Mouse (Mus musculus) embryonic fibroblast, embryonic 13.5 days (primary cell): Measurements from ENCODE around the gene Rad9a. TPM values are rescaled to one million over a fixed set of nuclear protein-coding genes. Genes with fewer than 3 reads are reported as not detected.

Experiments used
- H3K27ac ChIP-seq: 2 replicates; pipeline ENCODE4 v1.5.1; 2012; ENCODE audit warnings: low read length, control low read depth, inconsistent platforms; ENCODE audit not compliant: insufficient read depth
- H3K4me1 ChIP-seq: 2 replicates; pipeline ENCODE4 v1.6.1; 2011; ENCODE audit warnings: low read length; ENCODE audit not compliant: control insufficient read depth, insufficient read depth
- H3K4me3 ChIP-seq: 2 replicates; pipeline ENCODE4 v1.5.1; 2011; ENCODE audit warnings: mild to moderate bottlenecking, control low read depth, low read length; ENCODE audit not compliant: insufficient read depth
- CTCF ChIP-seq: IDR thresholded peaks from 2 replicates; pipeline ENCODE4 v1.5.1; 2011; ENCODE audit warnings: mild to moderate bottlenecking, control low read depth, low read length, moderate library complexity, borderline replicate concordance; ENCODE audit not compliant: insufficient read depth
- POLR2A ChIP-seq: IDR thresholded peaks from 2 replicates; pipeline ENCODE4 v1.6.1; 2011; ENCODE audit warnings: low read depth, mild to moderate bottlenecking, control low read depth, low read length, moderate library complexity
- polyA plus RNA-seq: library from polyadenylated mRNA; stranded (reverse); fragments of >200 nt; gene quantifications from 2 replicates; pipeline ENCODE4 v1.2.4, GENCODE M21; 2011; ENCODE audit warnings: low read depth; ENCODE audit not compliant: missing spikeins, insufficient read length

Gene Rad9a
- polyA plus RNA-seq, 1 experiment, result 32.3 TPM

GRCm38 (mm10) chr19:4218784-4219183, 17.3 kb upstream of the Rad9a start:
- Histone ChIP-seq H3K27ac (no peak overlapping the region), H3K4me1 (peaks cover 24% of the 10 kb centered on the region), H3K4me3 (no peak overlapping the region)
- TF ChIP-seq CTCF (no peak), POLR2A (no peak)

GRCm38 (mm10) chr19:4218293-4218692, 16.8 kb upstream of the Rad9a start:
- Histone ChIP-seq H3K27ac (no peak overlapping the region), H3K4me1 (peaks cover 27% of the 10 kb centered on the region), H3K4me3 (no peak overlapping the region)
- no peak for TF ChIP-seq POLR2A
- TF ChIP-seq CTCF, result no peak

DNA sequence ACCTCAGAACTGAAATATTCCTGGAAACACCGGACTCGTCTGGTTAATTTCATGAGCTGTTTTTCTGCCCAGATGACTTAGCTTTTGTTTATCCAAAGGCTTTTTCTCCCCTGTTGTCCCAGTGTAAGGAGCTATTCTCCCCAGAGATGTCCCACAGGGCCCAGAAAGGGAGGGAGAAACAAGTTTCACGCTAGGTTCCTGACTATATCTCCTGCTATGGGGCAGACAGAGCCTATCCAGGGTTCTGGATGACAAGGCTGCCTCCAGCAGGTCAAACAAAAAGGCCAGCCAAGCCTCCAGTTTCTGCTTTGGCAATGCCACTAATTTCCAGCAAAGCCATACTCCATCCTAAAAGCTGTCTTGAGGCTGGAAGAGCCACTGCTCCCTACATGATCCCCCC, 16.4 kb upstream of the Rad9a start:
- TF ChIP-seq POLR2A (no peak), CTCF (no peak)
- H3K27ac ChIP-seq, result no peak overlapping the region
- peaks cover 31% of the 10 kb centered on the region for H3K4me1 ChIP-seq
- H3K4me3 ChIP-seq, result no peak overlapping the region

DNA sequence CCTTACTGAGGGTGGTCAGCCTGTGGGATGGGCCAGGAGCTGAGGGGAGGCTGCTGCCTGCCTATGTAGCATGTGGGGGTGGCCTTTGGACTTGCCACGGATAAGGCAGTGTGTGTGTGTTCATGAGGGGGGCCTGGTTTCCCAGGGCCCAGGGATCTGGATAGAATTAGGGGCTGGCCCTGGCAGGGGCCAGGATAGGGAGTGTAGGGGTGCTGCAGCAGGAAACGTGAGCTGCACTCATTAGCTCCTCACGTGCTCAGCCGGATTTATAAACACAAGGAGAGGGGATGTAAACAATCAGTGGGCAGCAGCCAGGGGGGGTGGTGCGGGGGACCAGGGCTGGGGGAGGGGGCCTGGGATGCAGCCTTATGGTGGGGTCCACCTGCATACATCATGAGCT, 15.7 kb upstream of the Rad9a start:
- no peak overlapping the region for H3K27ac ChIP-seq
- H3K4me1 ChIP-seq, result peaks cover 33% of the 10 kb centered on the region
- no peak overlapping the region for H3K4me3 ChIP-seq
- no peak for TF ChIP-seq POLR2A
- no peak for TF ChIP-seq CTCF

DNA sequence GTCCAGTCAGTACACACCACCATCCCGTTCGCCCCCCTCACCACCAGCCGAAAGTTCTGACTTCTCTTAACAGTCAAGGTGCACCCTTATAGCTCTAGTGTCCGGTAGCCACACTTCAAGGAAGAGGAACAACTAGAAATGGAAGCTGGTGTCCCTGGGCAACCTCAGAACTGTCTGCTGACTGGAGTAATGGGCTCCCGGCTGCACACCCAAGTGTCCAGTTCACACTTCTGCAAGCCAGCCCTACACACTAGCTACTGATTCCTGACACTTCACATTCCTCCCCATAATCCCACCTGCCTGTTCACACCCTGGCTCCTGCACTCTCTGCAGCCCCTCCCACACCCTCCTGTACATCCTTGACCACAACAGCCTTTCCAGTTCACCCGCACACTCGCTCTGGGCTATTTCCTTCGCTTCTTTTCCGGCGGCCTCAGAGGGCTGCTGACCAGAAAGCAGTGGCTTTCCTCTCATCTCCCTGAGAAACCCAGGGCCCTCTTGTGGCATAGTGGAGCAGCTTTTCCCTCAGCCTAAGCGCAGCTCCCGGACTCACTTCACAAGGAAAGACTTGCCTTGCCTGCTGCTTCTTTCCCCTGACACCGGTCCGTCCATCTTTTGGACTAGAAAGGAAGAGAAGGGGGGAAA, 14.7 kb upstream of the Rad9a start:
- no peak overlapping the region for H3K27ac ChIP-seq
- H3K4me3 ChIP-seq, result peak overlapping the region; percentile 71
- TF ChIP-seq POLR2A (no peak), CTCF (peak; percentile 32; the same call in 1 of the 2 replicates)
- H3K4me1 ChIP-seq, result peaks cover 32% of the 10 kb centered on the region

DNA sequence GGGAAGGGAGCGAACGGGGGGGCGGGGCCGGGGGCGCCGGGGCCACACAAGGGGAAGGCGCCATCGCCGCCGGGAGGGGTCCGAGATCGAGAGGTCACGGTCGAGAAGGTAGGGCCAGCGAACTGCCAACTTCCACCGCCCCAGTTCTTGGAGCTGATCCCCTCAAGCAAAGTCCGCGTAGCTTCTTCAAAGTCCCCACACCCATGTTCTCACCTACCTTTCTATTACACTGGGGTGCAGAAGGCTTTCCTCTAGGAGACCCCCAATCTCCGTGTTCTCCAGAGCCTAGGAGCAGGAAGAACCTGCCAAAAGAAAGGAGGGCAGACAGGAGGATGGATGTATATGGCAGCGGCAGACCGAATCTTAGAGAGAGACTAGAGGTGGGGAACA, 14.0 kb upstream of the Rad9a start:
- peaks cover 26% of the 10 kb centered on the region for H3K4me1 ChIP-seq
- H3K27ac ChIP-seq, result 0 out of 2 replicates have a peak overlapping the region, but pooled peaks have one; percentile 14
- H3K4me3 ChIP-seq, result peak overlapping the region; percentile 71
- no peak for TF ChIP-seq CTCF
- TF ChIP-seq POLR2A, result no peak

GRCm38 (mm10) chr19:4214771-4215450, 13.4 kb upstream of the Rad9a start:
- Histone ChIP-seq H3K27ac (peak overlapping the region; percentile 97), H3K4me1 (peaks cover 22% of the 10 kb centered on the region), H3K4me3 (peak overlapping the region; percentile 71)
- no peak for TF ChIP-seq CTCF
- peak; percentile 54; the same call in 1 of the 2 replicates for TF ChIP-seq POLR2A

DNA sequence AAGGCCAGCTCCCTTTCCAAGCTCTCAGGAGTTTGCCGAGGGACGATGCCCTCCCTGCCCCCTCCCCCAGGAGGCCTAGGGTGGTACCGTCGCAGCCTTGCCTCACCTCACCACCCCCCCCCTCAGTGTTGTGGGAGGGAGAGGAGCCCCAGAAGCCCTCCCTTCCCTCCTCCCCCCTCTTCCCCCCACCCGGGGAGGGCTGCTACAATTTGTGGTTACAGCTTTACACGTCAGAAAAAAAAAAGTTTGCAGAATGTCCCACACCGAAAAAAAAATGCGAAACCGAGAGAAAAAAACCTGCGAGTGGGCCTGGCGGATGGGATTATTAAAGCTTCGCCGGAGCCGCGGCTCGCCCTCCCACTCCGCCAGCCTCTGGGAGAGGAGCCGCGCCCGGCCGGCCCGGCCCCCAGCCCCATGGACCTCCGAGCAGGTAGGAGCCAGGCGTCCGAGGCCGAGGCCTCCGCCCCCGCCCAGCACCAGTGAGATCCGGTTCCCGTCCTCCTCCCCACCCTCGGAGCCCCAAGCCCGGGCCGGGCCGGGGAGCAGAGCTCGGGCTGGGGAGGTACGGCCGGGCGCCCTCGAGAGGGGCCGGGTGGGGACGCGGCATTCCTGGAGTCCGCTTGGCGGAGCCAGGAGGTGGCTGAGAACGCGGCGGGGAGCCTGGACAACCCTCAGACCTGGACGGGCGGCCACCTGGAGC, 12.8 kb upstream of the Rad9a start, which contains the start of the genes Clcf1 and AC109138.7:
Gene Clcf1, plus strand, starts transcription at position 168 of the 700 bp plus-strand sequence.
Gene AC109138.7, plus strand, starts transcription at position 287 of the 700 bp plus-strand sequence.
- Histone ChIP-seq H3K4me1 (peaks cover 20% of the 10 kb centered on the region), H3K27ac (peak within 1 kb of the TSS; percentile 99), H3K4me3 (peak within 1 kb of the TSS; percentile 71)
- TF ChIP-seq CTCF, result no peak
- no peak; the same call in 1 of the 2 replicates for TF ChIP-seq POLR2A

DNA sequence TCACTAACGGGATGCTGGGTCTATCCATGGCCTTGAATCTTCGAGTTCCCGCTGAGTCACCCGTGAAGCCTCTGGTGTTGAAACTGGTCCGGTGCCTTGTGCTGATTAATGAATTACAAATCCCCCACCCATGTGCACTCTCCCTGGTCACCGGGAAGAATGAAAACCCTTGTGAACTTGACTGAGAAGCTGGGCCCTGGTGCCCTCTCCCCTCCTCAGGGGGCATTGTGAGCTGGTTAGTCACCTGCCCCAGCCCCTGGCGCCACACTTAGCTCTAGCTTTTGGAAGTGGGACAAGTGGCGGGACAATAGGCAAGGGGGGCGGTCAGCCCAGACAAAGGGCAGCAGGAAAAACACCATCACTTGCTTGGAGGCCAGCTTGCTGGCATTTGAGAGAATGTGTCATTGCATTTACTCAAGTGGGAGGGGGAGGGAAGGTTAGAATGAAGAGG, 12.1 kb upstream of the Rad9a start:
- 0 out of 2 replicates have a peak, but pooled peaks have one; percentile 29 for TF ChIP-seq POLR2A
- TF ChIP-seq CTCF, result no peak
- H3K4me3 ChIP-seq, result peak overlapping the region; percentile 71
- H3K4me1 ChIP-seq, result peaks cover 20% of the 10 kb centered on the region
- peak overlapping the region; percentile 99 for H3K27ac ChIP-seq
